Mouse (Mus musculus): ENCODE data around the gene Nenf. TPM values are rescaled to one million over a fixed set of nuclear protein-coding genes. Genes with fewer than 3 reads are reported as not detected.

The Nenf gene
- polyA plus RNA-seq, 1 experiment from 2014 or later: 61.3 TPM

- H3K9ac ChIP-seq: no peak overlapping the region
- no peak overlapping the region for H3K4me3 ChIP-seq (replicated peaks)
- no peaks in the 10 kb centered on the region for H3K9me3 ChIP-seq
- no peak overlapping the region for H3K4me2 ChIP-seq
- ATAC-seq (ENCODE audit: low FRiP score): no peak
- WGBS: 71% methylated on average over 5 of the region's 5 CpGs
- H3K27me3 ChIP-seq: no peaks in the 10 kb centered on the region
- H3K27ac ChIP-seq: no peak overlapping the region
- no peaks in the 10 kb centered on the region for H3K4me1 ChIP-seq
- no peaks in the 10 kb centered on the region for H3K36me3 ChIP-seq (replicated peaks)
Observed at GRCm38 (mm10) chr1:191296445-191296844, 21.5 kb downstream of the Nenf start.

GRCm38 (mm10) chr1:191295784-191296183, 22.2 kb downstream of the Nenf start:
- H3K27ac ChIP-seq: no peak overlapping the region
- H3K4me3 ChIP-seq (replicated peaks): no peak overlapping the region
- ATAC-seq (ENCODE audit: low FRiP score): no peak
- H3K4me1 ChIP-seq: no peaks in the 10 kb centered on the region
- 51% methylated on average over 3 of the region's 3 CpGs for WGBS
- no peaks in the 10 kb centered on the region for H3K36me3 ChIP-seq (replicated peaks)
- no peaks in the 10 kb centered on the region for H3K27me3 ChIP-seq
- no peak overlapping the region for H3K9ac ChIP-seq
- no peak overlapping the region for H3K4me2 ChIP-seq
- H3K9me3 ChIP-seq: no peaks in the 10 kb centered on the region

GRCm38 (mm10) chr1:191293996-191294795, 23.8 kb downstream of the Nenf start:
- Histone ChIP-seq H3K9me3 (no peaks in the 10 kb centered on the region), H3K36me3 (replicated peaks) (no peaks in the 10 kb centered on the region), H3K4me2 (no peak overlapping the region), H3K27ac (no peak overlapping the region), H3K9ac (no peak overlapping the region), H3K27me3 (no peaks in the 10 kb centered on the region), H3K4me1 (no peaks in the 10 kb centered on the region), H3K4me3 (replicated peaks) (no peak overlapping the region)
- 79% methylated on average over 7 of the region's 9 CpGs for WGBS
- ATAC-seq (ENCODE audit: low FRiP score): no peak

GRCm38 (mm10) chr1:191293051-191293450, 24.9 kb downstream of the Nenf start:
- Histone ChIP-seq H3K4me1 (no peaks in the 10 kb centered on the region), H3K27me3 (no peaks in the 10 kb centered on the region), H3K4me2 (no peak overlapping the region), H3K4me3 (replicated peaks) (no peak overlapping the region), H3K36me3 (replicated peaks) (no peaks in the 10 kb centered on the region), H3K9me3 (no peaks in the 10 kb centered on the region), H3K9ac (no peak overlapping the region), H3K27ac (no peak overlapping the region)
- WGBS: 80% methylated on average over 2 of the region's 2 CpGs
- no peak for ATAC-seq (ENCODE audit: low FRiP score)

GRCm38 (mm10) chr1:191292348-191292747, 25.6 kb downstream of the Nenf start:
- Histone ChIP-seq H3K27me3 (no peaks in the 10 kb centered on the region), H3K27ac (no peak overlapping the region), H3K9ac (no peak overlapping the region), H3K4me1 (no peaks in the 10 kb centered on the region), H3K9me3 (no peaks in the 10 kb centered on the region), H3K4me2 (no peak overlapping the region), H3K4me3 (replicated peaks) (no peak overlapping the region), H3K36me3 (replicated peaks) (no peaks in the 10 kb centered on the region)
- ATAC-seq (ENCODE audit: low FRiP score): no peak
- WGBS: 81% methylated on average over 5 of the region's 5 CpGs

GRCm38 (mm10) chr1:191288762-191289161, 29.2 kb downstream of the Nenf start:
- WGBS: 29% methylated on average over 8 of the region's 8 CpGs
- H3K9ac ChIP-seq: no peak overlapping the region
- no peak overlapping the region for H3K4me3 ChIP-seq (replicated peaks)
- H3K4me1 ChIP-seq: no peaks in the 10 kb centered on the region
- ATAC-seq (ENCODE audit: low FRiP score): no peak
- no peaks in the 10 kb centered on the region for H3K36me3 ChIP-seq (replicated peaks)
- no peaks in the 10 kb centered on the region for H3K27me3 ChIP-seq
- H3K9me3 ChIP-seq: no peaks in the 10 kb centered on the region
- no peak overlapping the region for H3K4me2 ChIP-seq
- H3K27ac ChIP-seq: no peak overlapping the region

GRCm38 (mm10) chr1:191284502-191284901, 33.5 kb downstream of the Nenf start:
- H3K4me1 ChIP-seq: no peaks in the 10 kb centered on the region
- no peaks in the 10 kb centered on the region for H3K36me3 ChIP-seq (replicated peaks)
- H3K27ac ChIP-seq: no peak overlapping the region
- H3K27me3 ChIP-seq: no peaks in the 10 kb centered on the region
- H3K4me2 ChIP-seq: no peak overlapping the region
- H3K9ac ChIP-seq: no peak overlapping the region
- WGBS: 87% methylated on average over 8 of the region's 8 CpGs
- H3K9me3 ChIP-seq: no peaks in the 10 kb centered on the region
- H3K4me3 ChIP-seq (replicated peaks): no peak overlapping the region
- ATAC-seq (ENCODE audit: low FRiP score): no peak

GRCm38 (mm10) chr1:191283110-191284040, 34.6 kb downstream of the Nenf start:
- Histone ChIP-seq H3K27me3 (no peaks in the 10 kb centered on the region), H3K27ac (no peak overlapping the region), H3K9me3 (no peaks in the 10 kb centered on the region), H3K4me2 (no peak overlapping the region), H3K4me3 (replicated peaks) (no peak overlapping the region), H3K36me3 (replicated peaks) (no peaks in the 10 kb centered on the region), H3K9ac (no peak overlapping the region), H3K4me1 (no peaks in the 10 kb centered on the region)
- WGBS: 79% methylated on average over 13 of the region's 13 CpGs
- ATAC-seq (ENCODE audit: low FRiP score): no peak

GRCm38 (mm10) chr1:191282319-191282718, 35.7 kb downstream of the Nenf start:
- 92% methylated on average over 1 of the region's 1 CpGs for WGBS

GRCm38 (mm10) chr1:191281171-191281570, 36.8 kb downstream of the Nenf start:
- H3K9ac ChIP-seq: no peak overlapping the region
- no peak overlapping the region for H3K4me3 ChIP-seq (replicated peaks)
- 53% methylated on average over 7 of the region's 7 CpGs for WGBS
- no peaks in the 10 kb centered on the region for H3K27me3 ChIP-seq
- no peaks in the 10 kb centered on the region for H3K4me1 ChIP-seq
- no peak overlapping the region for H3K27ac ChIP-seq
- H3K36me3 ChIP-seq (replicated peaks): no peaks in the 10 kb centered on the region
- ATAC-seq (ENCODE audit: low FRiP score): no peak
- H3K4me2 ChIP-seq: no peak overlapping the region
- H3K9me3 ChIP-seq: no peaks in the 10 kb centered on the region

More at GRCm38 (mm10) chr1:191282319-191282718, 35.7 kb downstream of the Nenf start:
- no peak overlapping the region for H3K27ac ChIP-seq
- H3K9ac ChIP-seq: no peak overlapping the region
- ATAC-seq (ENCODE audit: low FRiP score): no peak
- no peaks in the 10 kb centered on the region for H3K27me3 ChIP-seq
- no peak overlapping the region for H3K4me3 ChIP-seq (replicated peaks)
- no peaks in the 10 kb centered on the region for H3K4me1 ChIP-seq
- H3K4me2 ChIP-seq: no peak overlapping the region
- H3K9me3 ChIP-seq: no peaks in the 10 kb centered on the region
- no peaks in the 10 kb centered on the region for H3K36me3 ChIP-seq (replicated peaks)

- H3K4me1 ChIP-seq: no peaks in the 10 kb centered on the region
- H3K9ac ChIP-seq: no peak overlapping the region
- no peak overlapping the region for H3K4me3 ChIP-seq (replicated peaks)
- H3K27me3 ChIP-seq: no peaks in the 10 kb centered on the region
- no peaks in the 10 kb centered on the region for H3K36me3 ChIP-seq (replicated peaks)
- no peaks in the 10 kb centered on the region for H3K9me3 ChIP-seq
- no peak for ATAC-seq (ENCODE audit: low FRiP score)
- WGBS: 80% methylated on average over 4 of the region's 4 CpGs
- no peak overlapping the region for H3K27ac ChIP-seq
- H3K4me2 ChIP-seq: no peak overlapping the region
Observed at GRCm38 (mm10) chr1:191278324-191278723, 39.7 kb downstream of the Nenf start.

GRCm38 (mm10) chr1:191277549-191278059, 40.4 kb downstream of the Nenf start:
- H3K9me3 ChIP-seq: no peaks in the 10 kb centered on the region
- 78% methylated on average over 14 of the region's 14 CpGs for WGBS

More at GRCm38 (mm10) chr1:191277549-191278059, 40.4 kb downstream of the Nenf start:
- Histone ChIP-seq H3K4me1 (no peaks in the 10 kb centered on the region), H3K4me3 (replicated peaks) (no peak overlapping the region), H3K27ac (no peak overlapping the region), H3K4me2 (no peak overlapping the region), H3K27me3 (no peaks in the 10 kb centered on the region), H3K36me3 (replicated peaks) (no peaks in the 10 kb centered on the region), H3K9ac (no peak overlapping the region)
- ATAC-seq (ENCODE audit: low FRiP score): no peak
